Mouse (Mus musculus) liver, adult 2 months (tissue): ENCODE measurements around the gene Fhad1.

Experiments used
- CTCF ChIP-seq: fragments of 200-500 bp; IDR thresholded peaks from 2 replicates; pipeline ENCODE4 v1.5.1; 2011; ENCODE audit warnings: low read depth, low read length, control low read depth
- POLR2A ChIP-seq: fragments of 200-500 bp; IDR thresholded peaks from 2 replicates; pipeline ENCODE4 v1.6.1; 2011; ENCODE audit warnings: low read length, control low read depth; ENCODE audit not compliant: insufficient read depth; ENCODE audit errors: extremely low read depth

DNA sequence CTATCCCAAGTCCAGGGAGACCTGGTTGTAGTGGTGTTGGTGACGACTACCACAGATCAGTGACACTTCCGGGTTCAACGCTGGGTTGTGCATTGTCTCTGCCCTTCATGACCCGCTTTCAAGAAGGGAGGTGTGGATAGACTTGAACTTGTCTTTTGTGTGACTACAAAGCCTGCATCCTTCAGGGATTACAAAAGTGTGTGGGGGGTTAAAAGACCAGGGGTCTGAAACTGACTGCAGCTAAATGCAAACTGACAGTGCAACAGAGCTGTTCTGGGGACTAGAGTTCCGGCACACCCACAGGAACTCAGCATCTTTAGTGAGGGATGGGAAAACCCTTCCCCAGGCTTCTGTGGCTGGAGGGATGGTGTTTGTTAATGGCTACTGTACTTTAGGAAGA, 83.4 kb downstream of the Fhad1 start:
- TF ChIP-seq CTCF (no peak), POLR2A (no peak)
